Mouse (Mus musculus): ENCODE results near the gene Clic4. TPM values are rescaled to one million over a fixed set of nuclear protein-coding genes. Genes with fewer than 3 reads are reported as not detected.

Clic4 gene
- polyA plus RNA-seq, 1 experiment = 50.2 TPM

DNA sequence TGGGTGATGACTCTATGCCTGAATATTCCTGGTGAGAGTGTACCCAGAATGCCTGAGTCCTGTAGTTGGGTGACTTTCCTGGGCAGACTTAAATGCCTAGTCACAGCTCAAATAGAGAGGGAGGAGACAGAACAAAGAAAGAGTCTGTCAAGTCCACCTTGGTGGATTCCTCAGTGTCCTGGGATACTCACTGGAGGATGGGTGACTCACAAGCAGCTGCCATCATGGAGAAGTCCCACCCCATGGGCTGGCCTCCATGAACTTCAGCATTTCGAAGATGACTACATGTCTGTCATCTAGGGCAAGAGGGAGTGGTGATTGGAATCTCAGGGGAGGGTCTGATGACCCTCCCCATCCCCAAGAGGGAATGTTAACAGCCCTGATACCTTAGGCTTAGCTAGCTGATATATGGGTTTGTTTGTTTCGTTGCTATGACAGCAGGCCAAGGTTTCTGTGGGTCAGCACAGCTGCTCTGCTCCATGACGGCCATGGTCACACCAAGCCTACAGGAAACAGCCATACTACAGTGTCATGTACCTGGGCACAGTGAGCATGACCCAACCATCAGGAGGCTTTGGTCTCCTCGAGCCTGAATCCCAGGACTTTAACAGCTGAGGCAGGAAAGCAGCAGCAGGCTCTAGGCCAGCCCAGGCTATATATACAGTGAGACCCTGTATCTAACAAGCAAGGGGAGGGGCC lies 4.2 kb upstream of the Clic4 start:
- TF ChIP-seq CTCF (IDR thresholded peaks at IDR 0.05; ENCODE audit: borderline replicate concordance, control insufficient read depth, extremely low read depth, insufficient read depth, low read length, poor library complexity) (no peak), POLR2A (IDR thresholded peaks at IDR 0.05; ENCODE audit: control insufficient read depth, extremely low read depth, insufficient read depth, low read length, poor library complexity) (no peak)
- no peak overlapping the region for H3K27ac ChIP-seq (ENCODE audit: control insufficient read depth, insufficient read depth, low read length)
- no peak overlapping the region for H3K4me3 ChIP-seq (ENCODE audit: control insufficient read depth, insufficient read depth, low read length)
- DNase-seq = no peak
- no peaks in the 10 kb centered on the region for H3K36me3 ChIP-seq (ENCODE audit: control insufficient read depth, insufficient read depth, low read length)
- H3K4me1 ChIP-seq (replicated peaks; ENCODE audit: control insufficient read depth, insufficient read depth, low read length) = peaks cover 15% of the 10 kb centered on the region
- no peaks in the 10 kb centered on the region for H3K27me3 ChIP-seq (ENCODE audit: control insufficient read depth, insufficient read depth, low read length)
- 75% methylated on average over 4 of the region's 4 CpGs for WGBS

DNA sequence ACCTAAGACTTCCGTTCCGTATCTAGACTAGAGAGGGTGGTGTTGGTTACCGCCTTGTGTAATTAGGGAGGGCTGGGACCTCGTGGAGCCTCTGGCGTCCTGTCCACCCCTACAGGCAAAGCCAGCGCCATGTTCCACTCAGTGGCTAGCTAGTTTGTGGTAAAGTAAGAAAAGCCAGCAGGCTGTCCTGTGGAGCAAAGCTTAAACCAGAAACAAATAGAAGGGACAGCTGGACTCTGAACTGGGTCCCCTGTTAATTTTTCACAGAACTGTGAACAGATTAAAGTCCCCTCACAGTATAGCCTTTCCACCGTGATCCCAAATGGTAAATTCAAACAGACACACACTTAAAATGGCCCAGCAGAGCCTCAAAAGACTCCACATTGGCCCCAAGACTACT lies 2.1 kb upstream of the Clic4 start:
- H3K27me3 ChIP-seq (ENCODE audit: control insufficient read depth, insufficient read depth, low read length) = no peaks in the 10 kb centered on the region
- H3K4me3 ChIP-seq (ENCODE audit: control insufficient read depth, insufficient read depth, low read length) = no peak overlapping the region
- H3K4me1 ChIP-seq (replicated peaks; ENCODE audit: control insufficient read depth, insufficient read depth, low read length) = peaks cover 28% of the 10 kb centered on the region
- H3K36me3 ChIP-seq (ENCODE audit: control insufficient read depth, insufficient read depth, low read length) = no peaks in the 10 kb centered on the region
- DNase-seq = no peak
- TF ChIP-seq POLR2A (IDR thresholded peaks at IDR 0.05; ENCODE audit: control insufficient read depth, extremely low read depth, insufficient read depth, low read length, poor library complexity) (no peak), CTCF (IDR thresholded peaks at IDR 0.05; ENCODE audit: borderline replicate concordance, control insufficient read depth, extremely low read depth, insufficient read depth, low read length, poor library complexity) (no peak)
- no peak overlapping the region for H3K27ac ChIP-seq (ENCODE audit: control insufficient read depth, insufficient read depth, low read length)
- 91% methylated on average over 7 of the region's 7 CpGs for WGBS

DNA sequence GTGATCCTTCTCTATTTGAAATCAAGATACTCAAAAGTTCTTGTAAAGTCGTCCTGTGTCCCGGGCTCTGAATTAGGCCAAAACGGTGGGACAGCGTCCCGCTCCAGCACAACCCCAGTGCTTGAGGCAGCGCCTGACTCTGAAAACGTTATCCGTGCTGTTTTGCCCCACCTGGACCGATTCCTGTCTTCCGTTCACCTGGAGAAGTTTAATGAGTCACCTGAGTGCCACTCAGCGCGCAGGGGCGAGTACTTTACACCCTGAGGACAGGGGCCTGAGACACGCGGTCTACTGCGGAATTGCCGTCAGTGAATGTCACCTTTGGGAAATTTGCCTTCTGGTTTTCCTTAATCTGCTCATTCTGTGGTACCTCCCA lies 681 bp upstream of the Clic4 start:
- Histone ChIP-seq H3K27ac (ENCODE audit: control insufficient read depth, insufficient read depth, low read length) (no peak overlapping the region), H3K36me3 (ENCODE audit: control insufficient read depth, insufficient read depth, low read length) (no peaks in the 10 kb centered on the region), H3K4me1 (replicated peaks; ENCODE audit: control insufficient read depth, insufficient read depth, low read length) (peaks cover 35% of the 10 kb centered on the region), H3K4me3 (ENCODE audit: control insufficient read depth, insufficient read depth, low read length) (peak overlapping the region; percentile 34), H3K27me3 (ENCODE audit: control insufficient read depth, insufficient read depth, low read length) (no peaks in the 10 kb centered on the region)
- no peak for TF ChIP-seq CTCF (IDR thresholded peaks at IDR 0.05; ENCODE audit: borderline replicate concordance, control insufficient read depth, extremely low read depth, insufficient read depth, low read length, poor library complexity)
- TF ChIP-seq POLR2A (IDR thresholded peaks at IDR 0.05; ENCODE audit: control insufficient read depth, extremely low read depth, insufficient read depth, low read length, poor library complexity) = no peak
- no peak for DNase-seq
- WGBS = 16% methylated on average over 17 of the region's 17 CpGs

DNA sequence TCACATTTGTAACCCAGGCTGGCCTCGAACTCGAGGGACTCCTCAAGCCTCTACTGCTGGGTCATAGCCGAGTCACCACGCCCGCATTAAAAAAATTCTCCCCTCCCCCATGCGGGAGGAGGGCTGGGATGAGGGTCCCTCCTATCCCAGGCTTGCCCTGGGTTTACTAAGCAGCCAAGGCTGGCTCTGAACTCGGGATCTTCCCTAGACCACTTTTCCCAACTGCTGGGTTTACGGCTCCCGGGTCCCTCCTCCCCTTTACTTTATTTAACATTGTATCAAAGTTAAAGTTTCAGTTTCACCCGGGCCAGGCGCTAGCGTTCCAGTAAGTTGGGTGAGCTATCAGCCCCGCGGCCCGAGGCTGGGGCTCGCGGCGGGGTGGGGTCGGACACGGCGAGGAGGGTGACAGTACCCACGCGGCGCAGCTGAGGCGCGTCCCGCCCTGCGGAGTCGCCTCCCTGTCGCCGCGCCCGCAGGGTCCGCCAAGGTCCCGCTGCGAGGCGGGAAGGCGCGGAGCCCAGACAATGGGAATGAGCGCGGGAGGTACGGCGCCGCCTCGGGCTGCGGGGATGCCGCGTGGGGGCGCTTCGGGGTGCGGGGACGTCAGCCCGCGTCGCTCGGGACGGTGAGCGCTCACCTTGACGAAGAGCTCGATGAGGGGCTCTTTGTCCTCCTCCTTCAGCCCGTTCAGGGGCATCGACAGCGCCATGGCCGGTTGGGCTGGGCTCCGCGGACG lies 565 bp downstream of the Clic4 start:
- Histone ChIP-seq H3K27me3 (ENCODE audit: control insufficient read depth, insufficient read depth, low read length) (no peaks in the 10 kb centered on the region), H3K27ac (ENCODE audit: control insufficient read depth, insufficient read depth, low read length) (peak overlapping the region; percentile 12; the same call in 1 of the 2 replicates), H3K36me3 (ENCODE audit: control insufficient read depth, insufficient read depth, low read length) (no peaks in the 10 kb centered on the region), H3K4me1 (replicated peaks; ENCODE audit: control insufficient read depth, insufficient read depth, low read length) (peaks cover 30% of the 10 kb centered on the region), H3K4me3 (ENCODE audit: control insufficient read depth, insufficient read depth, low read length) (peak overlapping the region; percentile 63)
- DNase-seq = peak; percentile 57
- TF ChIP-seq CTCF (IDR thresholded peaks at IDR 0.05; ENCODE audit: borderline replicate concordance, control insufficient read depth, extremely low read depth, insufficient read depth, low read length, poor library complexity) (peak; percentile 27; the same call in 1 of the 2 replicates), POLR2A (IDR thresholded peaks at IDR 0.05; ENCODE audit: control insufficient read depth, extremely low read depth, insufficient read depth, low read length, poor library complexity) (no peak)
- under 1% methylated on average over 67 of the region's 67 CpGs for WGBS

DNA sequence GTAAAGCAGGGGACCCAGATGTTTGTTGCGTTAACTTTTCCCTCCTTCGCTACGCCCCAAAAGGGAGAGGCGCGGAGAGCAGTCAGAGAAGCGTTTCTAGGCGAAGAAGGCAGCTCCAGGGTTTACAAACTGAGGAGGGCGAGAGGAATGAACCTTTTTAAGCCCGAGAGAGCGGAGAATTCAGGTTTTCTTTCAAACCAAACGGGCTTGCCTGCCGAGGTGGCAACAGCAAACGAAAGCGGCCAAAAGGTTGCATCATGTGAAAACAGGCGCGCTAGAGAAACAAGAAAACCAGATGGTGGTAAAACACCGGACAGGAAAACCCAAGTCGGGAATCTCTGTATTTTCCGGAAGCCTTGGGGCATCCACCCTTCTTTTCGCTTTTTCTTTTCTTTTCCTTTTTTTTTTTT lies 1.2 kb downstream of the Clic4 start:
- no peaks in the 10 kb centered on the region for H3K27me3 ChIP-seq (ENCODE audit: control insufficient read depth, insufficient read depth, low read length)
- 2% methylated on average over 20 of the region's 20 CpGs for WGBS
- peaks cover 27% of the 10 kb centered on the region for H3K4me1 ChIP-seq (replicated peaks; ENCODE audit: control insufficient read depth, insufficient read depth, low read length)
- no peaks in the 10 kb centered on the region for H3K36me3 ChIP-seq (ENCODE audit: control insufficient read depth, insufficient read depth, low read length)
- peak overlapping the region; percentile 63 for H3K4me3 ChIP-seq (ENCODE audit: control insufficient read depth, insufficient read depth, low read length)
- H3K27ac ChIP-seq (ENCODE audit: control insufficient read depth, insufficient read depth, low read length) = peak overlapping the region; percentile 45; the same call in 1 of the 2 replicates
- peak; percentile 23 for DNase-seq
- no peak for TF ChIP-seq POLR2A (IDR thresholded peaks at IDR 0.05; ENCODE audit: control insufficient read depth, extremely low read depth, insufficient read depth, low read length, poor library complexity)
- TF ChIP-seq CTCF (IDR thresholded peaks at IDR 0.05; ENCODE audit: borderline replicate concordance, control insufficient read depth, extremely low read depth, insufficient read depth, low read length, poor library complexity) = no peak

DNA sequence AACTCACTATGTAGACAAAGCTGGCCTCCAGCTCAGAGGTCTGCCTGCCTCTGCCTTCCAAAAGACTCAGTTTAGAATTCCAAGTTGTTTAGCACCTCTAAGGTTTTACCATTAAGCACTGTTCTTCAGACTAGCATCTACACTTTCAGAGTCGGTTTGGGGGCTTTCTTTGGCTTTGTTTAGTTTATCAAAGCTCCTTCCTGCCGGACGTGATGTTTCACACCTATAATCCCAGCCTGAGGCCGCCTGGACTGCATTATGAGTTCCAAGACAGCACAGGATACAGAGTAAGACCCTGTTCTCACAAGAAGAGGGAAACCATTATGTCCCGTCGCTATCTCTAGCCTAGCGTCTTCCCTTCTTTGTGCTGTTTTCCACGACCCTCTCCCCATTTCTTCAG lies 2.1 kb downstream of the Clic4 start:
- H3K27ac ChIP-seq (ENCODE audit: control insufficient read depth, insufficient read depth, low read length) = no peak overlapping the region; the same call in 1 of the 2 replicates
- peaks cover 25% of the 10 kb centered on the region for H3K4me1 ChIP-seq (replicated peaks; ENCODE audit: control insufficient read depth, insufficient read depth, low read length)
- no peaks in the 10 kb centered on the region for H3K27me3 ChIP-seq (ENCODE audit: control insufficient read depth, insufficient read depth, low read length)
- 76% methylated on average over 8 of the region's 8 CpGs for WGBS
- TF ChIP-seq POLR2A (IDR thresholded peaks at IDR 0.05; ENCODE audit: control insufficient read depth, extremely low read depth, insufficient read depth, low read length, poor library complexity) (no peak), CTCF (IDR thresholded peaks at IDR 0.05; ENCODE audit: borderline replicate concordance, control insufficient read depth, extremely low read depth, insufficient read depth, low read length, poor library complexity) (no peak)
- H3K4me3 ChIP-seq (ENCODE audit: control insufficient read depth, insufficient read depth, low read length) = no peak overlapping the region
- no peaks in the 10 kb centered on the region for H3K36me3 ChIP-seq (ENCODE audit: control insufficient read depth, insufficient read depth, low read length)
- no peak for DNase-seq

All from thymus, adult 2 months (tissue).